Mouse (Mus musculus): Measurements from ENCODE around the gene Guca1b.

Gene Guca1b

GRCm38 (mm10) chr17:47385145-47385544, at the start of gene Guca1b:
Guca1b (plus strand) TSS chr17:47385393.
- DNase-seq = no peak

GRCm38 (mm10) chr17:47343121-47343520, 42.1 kb upstream of the Guca1b start:
- no peak for DNase-seq

GRCm38 (mm10) chr17:47349721-47350319, 35.4 kb upstream of the Guca1b start:
- DNase-seq = no peak

GRCm38 (mm10) chr17:47359964-47360363, 25.2 kb upstream of the Guca1b start:
- no peak for DNase-seq

- DNase-seq = no peak
These were observed 23.9 kb upstream of the Guca1b start for GRCm38 (mm10) chr17:47361343-47361742.

- DNase-seq = peak; percentile 84
These were observed 16.6 kb upstream of the Guca1b start, which contains the start of gene Mrps10 for GRCm38 (mm10) chr17:47368401-47369086. Mrps10 (plus strand) TSS chr17:47368887.

- DNase-seq = peak; percentile 46
These were observed 16.1 kb upstream of the Guca1b start for GRCm38 (mm10) chr17:47369087-47369443.

- peak; percentile 33 for DNase-seq
These were observed 13.7 kb upstream of the Guca1b start for GRCm38 (mm10) chr17:47371451-47371850.

GRCm38 (mm10) chr17:47373991-47374390, 11.2 kb upstream of the Guca1b start:
- DNase-seq = no peak

- DNase-seq = no peak
These were observed 8.4 kb upstream of the Guca1b start for GRCm38 (mm10) chr17:47376779-47377280.

GRCm38 (mm10) chr17:47378133-47378532, 7.1 kb upstream of the Guca1b start:
- DNase-seq = no peak

GRCm38 (mm10) chr17:47381917-47382316, 3.3 kb upstream of the Guca1b start:
- DNase-seq = no peak

- DNase-seq = no peak
These were observed 1.9 kb upstream of the Guca1b start for GRCm38 (mm10) chr17:47383266-47383665.

GRCm38 (mm10) chr17:47384064-47384463, 1.1 kb upstream of the Guca1b start:
- no peak for DNase-seq

- DNase-seq = no peak
These were observed 1.5 kb downstream of the Guca1b start for GRCm38 (mm10) chr17:47386649-47387048.

- no peak for DNase-seq
These were observed 9.2 kb downstream of the Guca1b start for GRCm38 (mm10) chr17:47394223-47394869.

- DNase-seq = no peak
These were observed 10.3 kb downstream of the Guca1b start for GRCm38 (mm10) chr17:47395376-47395913.

GRCm38 (mm10) chr17:47399091-47399490, 13.9 kb downstream of the Guca1b start:
- DNase-seq = no peak

GRCm38 (mm10) chr17:47400451-47400850, 15.3 kb downstream of the Guca1b start, which contains the start of gene Guca1a:
Guca1a (minus strand) TSS chr17:47400584.
- no peak for DNase-seq

- no peak for DNase-seq
These were observed 22.7 kb downstream of the Guca1b start for GRCm38 (mm10) chr17:47407717-47408557.

- peak; percentile 25 for DNase-seq
These were observed 23.3 kb downstream of the Guca1b start for GRCm38 (mm10) chr17:47408558-47408898.

All from cerebellum, adult 11-12 months (tissue).